Mouse (Mus musculus) midbrain, postnatal 0 days (tissue): Measurements from ENCODE around the gene Wbp1. TPM values are rescaled to one million over a fixed set of nuclear protein-coding genes. Genes with fewer than 3 reads are reported as not detected.

Experiments
- ATAC-seq: fragments of 200-750 bp; cut with Nextera tagmentation; 2 replicates; pipeline ENCODE4 v1.8.0; 2017; ENCODE audit warnings: moderate number of reproducible peaks, mild to moderate bottlenecking, moderate TSS enrichment, moderate library complexity; ENCODE audit not compliant: low FRiP score
- DNase-seq: peaks from one replicate; pipeline ENCODE4 v3.0.0-alpha.2; 2015; ENCODE audit warnings: low spot score
- H3K27ac ChIP-seq: fragments of 300-500 bp; sonication (generic); 2 replicates; pipeline ENCODE4 v1.5.1; 2014; ENCODE audit warnings: low read depth, mild to moderate bottlenecking, low read length, mixed read lengths
- H3K27me3 ChIP-seq: fragments of 300-500 bp; sonication (generic); 2 replicates; pipeline ENCODE4 v1.6.1; 2014; ENCODE audit warnings: low read length, control low read depth, mixed read lengths; ENCODE audit not compliant: insufficient read depth
- H3K36me3 ChIP-seq: fragments of 300-500 bp; sonication (generic); 2 replicates; pipeline ENCODE4 v1.6.1; 2014; ENCODE audit warnings: low read length, control low read depth, mixed read lengths; ENCODE audit not compliant: insufficient read depth
- H3K4me1 ChIP-seq: fragments of 300-500 bp; sonication (generic); 2 replicates; pipeline ENCODE4 v1.6.1; 2014; ENCODE audit warnings: mild to moderate bottlenecking, control low read depth, antibody characterized with exemption, low read length, mixed read lengths; ENCODE audit not compliant: insufficient read depth
- H3K4me2 ChIP-seq: fragments of 300-500 bp; sonication (generic); 2 replicates; pipeline ENCODE4 v1.6.1; 2014; ENCODE audit warnings: low read depth, mild to moderate bottlenecking, low read length, mixed read lengths; ENCODE audit not compliant: poor library complexity, severe bottlenecking
- H3K4me3 ChIP-seq: fragments of 300-500 bp; sonication (generic); 2 replicates; pipeline ENCODE4 v1.5.1; 2014; ENCODE audit warnings: low read depth, mild to moderate bottlenecking, low read length, moderate library complexity
- H3K9ac ChIP-seq: fragments of 300-500 bp; sonication (generic); replicated peaks from 2 replicates; pipeline ENCODE4 v1.6.1; 2014; ENCODE audit warnings: mild to moderate bottlenecking, low read length, moderate library complexity, mixed read lengths; ENCODE audit not compliant: poor library complexity, severe bottlenecking
- H3K9me3 ChIP-seq: fragments of 300-500 bp; sonication (generic); 2 replicates; pipeline ENCODE4 v1.6.1; 2016; ENCODE audit warnings: low read length, control low read depth
- CTCF ChIP-seq: IDR thresholded peaks from 2 replicates; pipeline ENCODE4 v1.5.1; 2016; ENCODE audit warnings: antibody characterized with exemption, mild to moderate bottlenecking
- WGBS: fragments of 180-500 bp; shearing (Covaris S2); extraction: QIAGEN DNeasy Blood & Tissue Kit; methylation state at CpG from one replicate; pipeline ENCODE4 v1.1.7; 2014; 5-methylcytosine and 5-hydroxymethylcytosine counted together
- polyA plus RNA-seq: library from polyadenylated mRNA; unstranded; fragments of >200 nt; fragmentation: Nextera tagmentation; extraction: Ambion mirVana; gene quantifications from 2 replicates; pipeline ENCODE4 v1.2.1, GENCODE M21; 2015
- total RNA-seq: library from RNA; depleted of rRNA; stranded (reverse); fragments of >200 nt; gene quantifications from 2 replicates; pipeline ENCODE4 v1.2.3, GENCODE M21; 2014

Wbp1 gene
- total and polyA plus RNA-seq, 2 experiments from 2014 or later: 85.3 to 199 TPM

DNA sequence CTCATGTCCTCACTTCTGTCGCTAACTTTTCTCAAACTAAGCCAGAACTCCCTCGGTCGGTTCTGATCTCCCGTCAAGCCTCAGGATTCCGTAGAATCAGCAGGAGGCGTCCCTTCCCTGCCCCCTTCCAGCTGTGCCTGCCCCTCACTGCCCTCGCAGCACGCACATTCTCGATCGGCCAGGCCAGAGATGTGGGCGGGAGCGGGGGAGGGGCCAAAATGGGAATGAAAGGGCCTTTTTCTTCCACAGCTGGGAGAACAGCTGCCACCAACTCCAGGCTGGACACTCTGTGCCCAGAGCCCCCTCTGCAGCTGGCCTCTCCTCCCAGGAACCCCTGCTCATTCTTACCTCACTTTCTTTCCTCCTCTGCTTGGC lies 16.2 kb upstream of the Wbp1 start:
- H3K36me3 ChIP-seq: no peaks in the 10 kb centered on the region
- 3% methylated on average over 12 of the region's 12 CpGs for WGBS
- peak overlapping the region; percentile 82 for H3K27ac ChIP-seq
- DNase-seq (peak; percentile 62), ATAC-seq (peak; percentile 49)
- peak overlapping the region; percentile 51 for H3K4me2 ChIP-seq
- peak overlapping the region; percentile 42; the same call in 1 of the 2 replicates for H3K9ac ChIP-seq
- H3K4me1 ChIP-seq: peaks cover 4% of the 10 kb centered on the region; the same call in 1 of the 2 replicates
- no peak for TF ChIP-seq CTCF
- H3K4me3 ChIP-seq: peak overlapping the region; percentile 30
- peaks cover 7% of the 10 kb centered on the region for H3K27me3 ChIP-seq
- no peaks in the 10 kb centered on the region for H3K9me3 ChIP-seq

DNA sequence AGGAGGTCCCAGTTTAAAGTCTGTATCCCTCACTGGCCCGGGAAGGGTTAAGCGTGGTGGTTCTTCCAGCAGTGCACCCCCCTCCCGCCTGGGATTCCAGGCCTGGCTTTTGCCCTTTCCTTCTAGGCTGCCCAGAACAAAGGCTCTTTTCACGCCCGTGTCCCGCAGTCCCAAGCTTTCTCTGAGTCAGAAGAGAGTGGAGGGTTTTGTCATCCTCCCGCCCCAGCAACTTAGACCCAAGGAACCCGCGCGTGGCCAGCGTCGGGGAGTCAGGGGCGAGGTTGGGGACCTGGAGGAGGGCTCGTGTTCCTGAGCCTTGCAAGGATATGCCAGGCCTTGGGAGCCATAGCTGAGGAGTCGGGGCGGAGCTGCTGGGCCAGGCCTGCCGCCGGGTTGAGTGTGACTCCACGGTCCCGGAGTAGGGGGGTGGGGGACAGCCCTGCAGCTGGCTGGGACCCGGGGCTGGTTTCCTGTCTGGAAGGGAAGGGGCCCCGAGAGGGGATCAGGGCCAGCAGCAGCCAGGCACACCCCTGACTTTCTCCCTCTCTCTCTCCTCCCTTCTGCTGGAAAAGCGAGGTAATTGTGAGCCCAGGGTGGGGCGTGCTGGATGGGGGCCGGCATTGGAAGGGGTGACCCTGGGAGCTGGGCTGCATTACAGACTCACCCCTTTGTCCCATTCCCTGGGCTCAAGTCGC lies 15.7 kb upstream of the Wbp1 start:
- Histone ChIP-seq H3K27ac (peak overlapping the region; percentile 82), H3K4me1 (peaks cover 2% of the 10 kb centered on the region; the same call in 1 of the 2 replicates), H3K36me3 (no peaks in the 10 kb centered on the region), H3K27me3 (peaks cover 7% of the 10 kb centered on the region), H3K9ac (0 out of 2 replicates have a peak overlapping the region, but pooled peaks have one; percentile 19), H3K4me3 (peak overlapping the region; percentile 30), H3K9me3 (no peaks in the 10 kb centered on the region), H3K4me2 (peak overlapping the region; percentile 51)
- DNase-seq (peak; percentile 65), ATAC-seq (peak; percentile 63)
- TF ChIP-seq CTCF: no peak
- 3% methylated on average over 25 of the region's 26 CpGs for WGBS

DNA sequence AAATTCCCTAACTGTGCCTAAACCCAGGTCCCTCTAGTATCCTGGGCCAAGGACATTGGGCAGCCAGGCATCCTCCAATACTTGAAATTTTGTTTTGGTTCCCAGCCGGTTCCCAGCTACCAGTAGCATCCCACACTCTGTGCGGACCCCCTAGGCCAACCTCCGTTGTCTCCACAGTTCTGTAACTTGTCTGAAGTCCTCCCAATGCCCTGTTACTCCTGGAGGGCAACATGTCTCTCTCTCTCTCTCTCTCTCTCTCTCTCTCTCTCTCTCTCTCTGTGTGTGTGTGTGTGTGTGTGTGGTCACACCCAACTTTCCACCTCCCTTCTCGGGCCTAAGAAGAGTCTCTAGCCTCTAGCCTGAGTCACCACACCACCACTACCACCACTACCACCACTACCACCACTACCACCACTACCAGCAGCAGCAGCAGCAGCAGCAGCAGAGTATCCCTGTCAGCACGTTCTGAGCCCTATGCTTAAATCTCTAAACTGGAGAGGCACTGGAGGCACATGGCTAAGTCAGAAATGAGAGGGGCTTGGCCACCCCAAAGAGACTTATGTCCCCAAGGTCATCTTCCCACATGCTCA lies 15.0 kb upstream of the Wbp1 start:
- TF ChIP-seq CTCF: no peak
- 22% methylated on average over 5 of the region's 5 CpGs for WGBS
- H3K36me3 ChIP-seq: no peaks in the 10 kb centered on the region
- H3K9me3 ChIP-seq: no peaks in the 10 kb centered on the region
- ATAC-seq (no peak), DNase-seq (no peak)
- H3K9ac ChIP-seq: no peak overlapping the region
- H3K4me1 ChIP-seq: no peaks in the 10 kb centered on the region
- peak overlapping the region; percentile 30 for H3K4me3 ChIP-seq
- H3K27me3 ChIP-seq: peaks cover 7% of the 10 kb centered on the region
- peak overlapping the region; percentile 51 for H3K4me2 ChIP-seq
- 0 out of 2 replicates have a peak overlapping the region, but pooled peaks have one; percentile 82 for H3K27ac ChIP-seq

DNA sequence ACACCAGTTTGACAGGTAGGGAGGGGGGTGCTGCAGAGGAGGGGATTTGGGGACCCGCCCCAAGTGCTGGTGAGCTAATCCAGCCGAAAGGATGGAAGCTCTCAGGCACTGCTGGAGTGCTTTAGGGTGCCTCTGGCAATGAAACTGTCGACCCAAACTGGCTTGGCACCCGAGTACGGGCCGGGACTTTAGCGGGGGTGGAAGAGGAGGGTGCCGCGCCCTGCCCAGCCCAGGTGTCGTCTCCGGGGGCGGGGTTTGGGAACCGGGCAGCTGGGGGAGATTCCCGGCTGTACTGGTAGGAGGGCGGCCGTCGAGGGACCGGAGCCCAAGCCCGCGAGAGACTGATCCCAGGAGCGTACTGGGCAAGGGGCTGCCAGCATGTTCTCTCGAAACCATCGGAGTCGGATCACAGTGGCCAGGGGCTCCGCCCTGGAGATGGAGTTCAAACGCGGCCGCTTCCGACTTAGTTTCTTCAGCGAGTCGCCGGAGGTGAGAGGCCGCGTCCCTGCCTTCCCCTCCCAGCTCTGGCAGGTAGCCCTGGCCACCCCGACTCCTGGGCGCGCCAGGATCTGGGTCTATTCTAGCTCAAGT lies 14.3 kb upstream of the Wbp1 start:
- Histone ChIP-seq H3K4me3 (peak overlapping the region; percentile 9; the same call in 1 of the 2 replicates), H3K4me1 (no peaks in the 10 kb centered on the region), H3K4me2 (peak overlapping the region; percentile 51), H3K9ac (0 out of 2 replicates have a peak overlapping the region, but pooled peaks have one; percentile 24), H3K27me3 (peaks cover 7% of the 10 kb centered on the region), H3K36me3 (no peaks in the 10 kb centered on the region), H3K27ac (no peak overlapping the region), H3K9me3 (no peaks in the 10 kb centered on the region)
- 6% methylated on average over 37 of the region's 37 CpGs for WGBS
- DNase-seq (no peak), ATAC-seq (no peak)
- TF ChIP-seq CTCF: no peak

DNA sequence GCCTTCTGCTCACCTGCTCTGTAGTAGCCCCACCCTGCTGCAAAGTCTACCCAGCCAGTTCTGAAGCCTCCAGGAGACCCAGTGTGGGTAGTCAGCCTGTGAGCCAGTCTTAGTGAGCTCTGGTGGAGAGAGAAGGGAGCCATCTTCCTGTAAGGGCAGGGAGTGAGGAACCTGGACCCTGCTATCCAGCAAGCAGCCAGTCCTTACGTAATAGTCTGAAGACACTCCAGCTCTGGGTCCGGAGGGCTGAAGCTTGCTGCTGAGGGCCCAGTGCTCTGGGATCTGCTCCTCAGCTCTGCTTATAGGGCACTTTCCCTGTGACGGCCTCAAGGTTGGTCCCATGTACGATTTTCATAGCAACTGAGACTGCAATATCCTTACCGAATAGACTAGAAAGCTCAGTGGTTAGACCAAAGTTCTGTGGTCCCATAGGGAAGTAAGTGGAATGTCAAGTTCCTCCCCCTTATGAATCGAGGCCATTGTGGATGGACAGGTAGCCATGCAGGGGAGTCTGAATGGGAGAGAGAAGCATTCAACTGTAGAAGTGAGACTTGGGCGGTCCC lies 13.7 kb upstream of the Wbp1 start, which contains the start of gene Rtkn:
Rtkn (plus strand) TSS at position 513 of the 563 bp plus-strand sequence.
- peaks cover 7% of the 10 kb centered on the region for H3K27me3 ChIP-seq
- peak within 1 kb of the TSS; percentile 9; the same call in 1 of the 2 replicates for H3K4me3 ChIP-seq
- no peaks in the 10 kb centered on the region for H3K4me1 ChIP-seq
- no peaks in the 10 kb centered on the region for H3K9me3 ChIP-seq
- TF ChIP-seq CTCF: no peak
- H3K36me3 ChIP-seq: no peaks in the 10 kb centered on the region
- peak within 1 kb of the TSS; percentile 51 for H3K4me2 ChIP-seq
- no peak within 1 kb of the TSS for H3K27ac ChIP-seq
- WGBS: 58% methylated on average over 7 of the region's 7 CpGs
- H3K9ac ChIP-seq: 0 out of 2 replicates have a peak within 1 kb of the TSS, but pooled peaks have one; percentile 24
- no peak for DNase-seq
- ATAC-seq: no peak
